Mouse (Mus musculus): Measurements from ENCODE around the gene Dohh.

DNA sequence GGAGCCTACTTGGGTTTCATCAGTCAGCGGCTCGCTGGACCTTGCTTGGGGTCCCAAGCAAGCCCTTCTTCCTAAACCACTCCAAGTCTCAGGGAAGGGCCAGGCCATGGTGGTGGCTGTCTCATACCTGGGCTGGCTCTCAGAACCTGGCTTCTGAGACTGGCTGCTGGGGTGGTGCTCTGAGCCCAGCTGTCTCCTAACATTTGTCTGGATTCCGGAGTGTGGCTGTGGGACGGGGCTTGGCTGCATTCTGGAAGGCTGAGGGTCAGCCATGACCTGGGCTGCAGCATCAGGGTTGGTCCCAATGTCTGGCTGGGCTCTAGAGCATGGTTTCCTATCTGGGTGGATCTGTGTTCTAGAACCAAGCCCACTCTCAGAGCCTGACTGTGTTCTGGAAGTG, 47.7 kb upstream of the Dohh start:
- TF ChIP-seq EP300 (IDR thresholded peaks at IDR 0.05; ENCODE audit: insufficient read depth, low read depth, low read length) (no peak), POLR2A (IDR thresholded peaks at IDR 0.05; ENCODE audit: insufficient read depth, low read length) (no peak), CTCF (IDR thresholded peaks at IDR 0.05; ENCODE audit: low read depth, low read length) (no peak)
